Mouse (Mus musculus) adrenal gland, adult 2 months (tissue): ENCODE measurements around the gene Bnip3. TPM values are rescaled to one million over a fixed set of nuclear protein-coding genes. Genes with fewer than 3 reads are reported as not detected.

Experiments
- DNase-seq: peaks from one replicate; pipeline ENCODE4 v3.0.0; 2021
- polyA plus RNA-seq: library from polyadenylated mRNA; depleted of rRNA; stranded (reverse); fragments of >200 nt; gene quantifications from 2 replicates; pipeline ENCODE4 v1.2.3, GENCODE M21; 2012; rRNA removed
- total RNA-seq, 2 experiments: library from RNA; stranded (reverse); gene quantifications; 2 replicates each; pipeline ENCODE4 v1.2.3; 2021

Gene Bnip3
- total and polyA plus RNA-seq, 3 experiments = 126 to 303 (median 220) TPM

DNA sequence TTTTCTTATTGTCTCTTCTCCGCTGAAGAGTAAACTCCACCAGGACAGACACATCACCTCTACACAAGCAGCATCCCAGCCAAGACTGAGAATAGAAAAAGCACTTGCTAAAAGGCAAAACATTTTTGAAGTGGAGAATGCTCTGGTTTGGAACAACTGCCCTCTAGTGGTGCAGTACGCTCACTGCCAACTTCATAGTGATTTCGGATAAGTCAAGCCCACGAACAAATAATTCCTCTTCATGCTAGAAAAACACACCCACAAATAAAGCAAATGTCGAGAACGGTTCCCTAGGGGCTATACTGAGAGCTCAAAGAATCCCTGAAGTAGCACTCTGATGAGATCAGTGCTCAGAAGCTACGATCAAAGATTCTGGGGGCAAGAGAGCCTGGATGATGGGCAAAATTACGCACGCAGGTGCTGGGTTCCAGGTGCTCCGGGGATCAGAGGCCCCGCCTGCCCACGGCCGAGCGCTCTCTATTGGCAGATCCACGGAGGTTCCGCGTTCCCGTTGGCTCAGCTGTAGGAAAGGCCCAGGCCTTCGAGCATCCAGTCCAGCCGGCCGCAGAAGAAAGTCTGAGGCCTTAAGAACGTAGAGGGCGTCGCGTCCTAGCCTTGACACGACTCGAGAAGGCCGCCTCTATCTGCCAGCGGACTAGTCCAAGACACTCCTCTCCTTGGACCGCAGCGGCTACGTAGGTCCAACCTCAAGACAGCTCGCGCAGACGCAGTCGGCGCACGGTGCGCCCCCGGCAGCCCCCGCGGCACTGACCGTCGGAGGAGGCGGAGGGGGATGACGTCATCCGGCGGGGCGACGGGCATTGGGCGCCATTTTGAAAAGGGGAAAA lies 63.6 kb downstream of the Bnip3 start, which contains the start of the genes Ppp2r2d and Mapk1ip1:
Gene Ppp2r2d, plus strand, starts transcription at position 536 of the 848 bp plus-strand sequence.
Gene Mapk1ip1, minus strand, starts transcription at position 730 of the 848 bp plus-strand sequence.
- DNase-seq = peak; percentile 97

DNA sequence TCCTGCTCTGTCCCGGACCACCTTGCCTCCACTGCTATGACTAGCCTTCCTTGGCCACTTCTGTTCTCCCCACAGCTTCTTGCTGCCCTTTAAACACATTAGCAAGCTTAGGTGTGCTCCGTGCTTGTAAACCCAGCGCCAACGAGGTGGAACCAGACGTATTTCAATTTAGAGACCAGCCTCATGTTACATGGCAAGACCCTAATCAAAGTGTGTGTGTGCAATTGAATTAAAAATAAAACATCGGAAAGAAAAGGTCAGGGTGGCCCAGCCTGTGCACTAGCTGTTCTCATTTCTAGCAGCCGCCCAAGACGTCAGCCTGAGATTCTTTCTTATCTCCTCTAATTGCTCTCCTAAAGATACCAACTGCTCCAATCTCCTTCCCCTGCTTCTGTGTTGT lies 64.2 kb downstream of the Bnip3 start:
- DNase-seq = no peak

DNA sequence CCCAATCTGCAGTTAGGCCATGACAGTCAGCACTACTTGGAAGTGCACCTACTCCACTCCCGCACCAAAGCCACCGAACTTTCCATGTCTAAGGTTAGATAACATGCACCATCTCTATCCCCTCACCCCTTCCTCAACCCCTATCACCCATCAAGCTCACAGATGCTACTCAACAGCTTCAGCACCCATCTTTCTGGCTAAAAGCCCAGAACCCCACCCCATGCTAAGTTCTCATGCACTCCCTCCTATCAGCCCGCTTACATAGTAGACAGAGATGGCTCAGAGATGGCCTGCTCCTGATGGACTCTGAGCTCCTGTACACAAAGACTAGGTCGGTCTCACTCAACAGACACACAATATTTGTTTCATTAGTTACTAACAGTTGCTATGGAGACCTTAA lies 65.9 kb downstream of the Bnip3 start:
- DNase-seq = no peak

DNA sequence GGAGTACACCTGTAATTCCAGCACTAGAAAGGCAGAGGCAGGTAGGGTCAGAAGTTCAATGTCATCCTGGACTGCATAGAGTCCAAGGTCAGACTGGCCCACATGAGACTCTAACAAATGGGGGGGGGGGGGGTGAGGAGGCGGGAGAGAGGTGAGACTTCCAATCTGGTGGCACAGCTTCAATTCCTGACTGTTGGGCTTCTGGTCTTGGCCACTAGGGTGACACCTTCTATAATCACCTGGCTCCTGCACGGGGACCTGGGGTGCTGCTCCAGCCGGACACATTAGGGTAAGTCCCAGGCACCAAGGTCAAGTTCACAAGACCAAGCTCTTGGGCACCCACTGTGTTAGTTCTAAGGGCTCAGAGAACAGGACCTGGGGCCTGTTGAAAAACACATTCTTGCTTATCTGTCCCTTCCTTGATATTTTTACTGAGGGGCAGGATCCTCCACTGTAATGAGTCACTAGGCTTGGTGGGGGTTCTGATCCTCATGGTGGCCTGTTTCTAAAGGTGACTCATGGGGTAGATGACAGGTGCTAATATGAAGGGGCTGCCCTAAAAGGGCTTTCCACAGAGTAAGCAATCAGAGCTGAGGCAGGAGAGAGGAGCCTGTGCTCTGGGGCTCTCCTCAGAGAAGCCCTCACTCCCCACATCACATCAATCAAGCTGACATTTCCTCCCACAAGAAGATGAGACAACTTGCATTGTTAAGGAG lies 67.7 kb downstream of the Bnip3 start:
- peak; percentile 18 for DNase-seq

Other genes starting within 250 kb of the Bnip3 start
- 10 to 100 TPM; 64.4 to 70.4 TPM for gene Ppp2r2d, start 63.4 kb downstream of the Bnip3 start, total RNA-seq
- gene Ppp2r2d, start 63.4 kb downstream of the Bnip3 start, polyA plus RNA-seq = 19.0 and 19.4 TPM in 2 replicates
- gene Mapk1ip1, start 63.2 kb downstream of the Bnip3 start, total RNA-seq = 10 to 100 TPM; 19.9 to 30.5 TPM
- gene Mapk1ip1, start 63.2 kb downstream of the Bnip3 start, polyA plus RNA-seq = 70.2 and 70.3 TPM in 2 replicates
- 1 to 10 TPM; 5.2 to 7.3 TPM for gene Jakmip3, start 31.2 kb upstream of the Bnip3 start, total RNA-seq
- 3.4 and 6.9 TPM in 2 replicates for gene Jakmip3, start 31.2 kb upstream of the Bnip3 start, polyA plus RNA-seq
- gene Dpysl4, start 176.5 kb upstream of the Bnip3 start, total RNA-seq = 1 to 10 TPM; 1.4 to 2.8 TPM
- 0.67 and 0.73 TPM in 2 replicates for gene Dpysl4, start 176.5 kb upstream of the Bnip3 start, polyA plus RNA-seq